Mouse (Mus musculus): ENCODE measurements around the gene Qars.

The Qars gene

DNA sequence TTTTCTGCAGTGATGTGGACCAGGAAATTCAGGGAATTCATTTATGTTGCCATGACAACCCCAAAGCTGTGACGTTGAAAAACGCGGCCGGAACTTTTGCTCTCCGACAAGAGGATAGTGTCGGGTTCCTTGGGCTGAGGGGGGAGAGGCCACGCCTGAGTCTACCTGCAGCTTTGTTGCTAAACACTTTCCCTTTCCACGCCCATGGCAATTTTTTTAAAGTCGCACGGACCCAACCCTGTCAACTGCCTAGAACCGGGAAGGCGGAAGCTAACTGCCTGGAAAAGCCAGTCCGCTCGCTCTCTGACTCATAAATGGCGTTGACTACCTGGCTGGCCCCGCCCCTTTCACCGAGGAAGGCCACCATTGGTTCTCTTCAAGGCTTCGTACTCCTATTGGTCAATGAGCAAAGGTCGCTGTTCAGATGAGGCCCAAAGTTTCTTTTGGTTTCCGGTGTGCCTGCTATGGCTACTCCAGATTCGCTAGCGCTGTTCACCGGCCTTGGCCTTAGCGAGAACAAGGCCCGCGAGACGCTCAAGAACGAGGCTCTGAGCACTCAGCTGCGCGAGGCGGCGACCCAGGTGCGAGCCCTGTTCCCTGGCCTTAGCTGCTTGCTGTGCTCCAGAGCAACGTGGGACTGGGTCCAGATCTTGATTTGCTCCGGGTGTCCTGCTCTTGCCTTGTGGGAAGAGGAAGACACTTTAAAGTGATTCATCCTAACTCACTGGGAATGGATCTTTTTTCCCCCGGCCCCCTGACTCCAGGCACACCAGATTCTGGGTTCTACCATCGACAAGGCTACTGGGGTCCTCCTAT lies at the start of gene Qars:
Qars (plus strand) TSS at position 88 of the 816 bp plus-strand sequence.
- POLR2A ChIA-PET, result interaction anchor here (0.6 to 4.3 kb wide), 65 partner anchors 9 to 414 kb away, joined by 3 to 124 read pairs (median 4); partner anchors contain the start of genes Qrich1 (in 4 of the 4), Usp19 (in 4 of the 4), Impdh2 (in 3 of the 4) and Amt (in 2 of the 4)
- CTCF ChIA-PET, result interaction anchor here (0.6 to 1.2 kb wide), 6 partner anchors 9 to 305 kb away, joined by 3 to 6 read pairs (median 4); partner anchors contain the start of gene Qrich1 (in 2 of the 4)

DNA sequence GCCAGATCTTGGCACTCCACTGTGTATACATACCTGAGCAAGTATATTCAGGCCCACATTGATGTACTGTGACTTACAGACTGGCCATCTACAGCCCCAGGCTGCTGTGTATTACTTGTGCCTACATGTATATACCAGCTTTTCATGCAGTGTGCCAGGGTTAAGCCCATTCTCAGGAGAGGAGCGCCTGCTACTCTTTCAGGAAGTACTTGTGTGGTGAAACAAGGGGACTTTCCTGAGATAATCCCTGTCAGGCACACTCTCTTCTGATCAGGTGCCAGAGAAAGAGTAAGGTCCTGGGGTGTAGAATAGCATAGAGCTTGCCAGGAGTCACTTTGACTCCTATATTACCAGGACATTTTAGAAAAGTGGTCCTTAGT lies 47.6 kb upstream of the Qars start:
- POLR2A ChIA-PET, result interaction anchor here in 3 of 4 experiments (0.5 to 6.2 kb wide), 10 partner anchors 11 to 817 kb away, joined by 3 to 40 read pairs (median 3); partner anchors contain the start of genes 1700102P08Rik (in 2 of the 3), Ccdc36 (in 1 of the 3), Lamb2 (in 1 of the 3) and Usp19 (in 1 of the 3)

DNA sequence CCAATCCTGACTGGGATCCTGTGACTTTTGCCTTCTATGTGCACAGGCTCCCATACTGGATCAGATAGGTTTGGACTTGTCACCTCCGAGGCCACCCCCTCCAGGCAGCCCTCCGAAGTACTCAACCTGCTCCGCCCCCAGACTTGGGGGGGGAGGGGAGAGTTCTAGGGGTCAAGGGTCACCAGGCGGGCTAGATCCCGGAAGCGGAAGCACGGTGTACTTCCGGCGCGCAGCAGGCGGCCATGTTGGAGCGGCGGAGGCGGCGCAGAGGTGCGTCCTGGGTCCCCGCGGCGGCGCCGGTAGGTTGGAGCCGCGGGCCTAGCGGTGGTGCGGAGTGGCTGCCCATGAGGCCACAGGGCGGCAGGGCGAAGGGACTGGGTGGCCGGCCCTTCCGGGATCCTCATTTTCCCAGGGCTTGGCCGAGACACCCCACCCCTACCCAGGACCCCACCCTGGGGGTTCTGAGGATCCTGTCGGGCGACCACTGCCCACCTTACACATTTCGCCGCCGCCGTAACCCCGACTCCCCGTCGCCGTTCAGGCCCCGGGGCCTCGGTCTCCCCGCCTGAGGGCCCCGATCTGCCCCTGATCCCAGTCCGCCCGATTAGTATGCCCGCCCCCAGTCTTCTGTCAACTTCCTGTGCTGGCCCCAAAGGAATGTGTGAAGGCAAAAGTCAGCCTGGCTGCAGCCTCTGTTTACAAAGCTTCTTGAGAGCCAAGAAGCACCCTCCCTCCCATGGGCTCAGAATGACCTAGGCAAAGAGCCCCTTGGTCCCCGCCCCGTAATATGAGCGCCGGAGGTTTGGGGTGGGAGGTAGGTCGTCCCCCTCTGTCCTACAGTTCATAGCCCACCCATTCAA lies 47.0 kb upstream of the Qars start, which contains the start of gene Ccdc71:
Ccdc71 (plus strand) TSS at position 209 of the 860 bp plus-strand sequence.
- ChIA-PET POLR2A (interaction anchor here in 3 of 4 experiments (0.7 to 6.2 kb wide), 18 partner anchors 8 to 107 kb away, joined by 3 to 40 read pairs (median 4); partner anchors contain the start of genes 1700102P08Rik (in 3 of the 3), Qars (in 2 of the 3), Qrich1 (in 2 of the 3) and Ccdc36 (in 1 of the 3)), CTCF (interaction anchor here in 3 of 4 experiments (1.2 to 2.3 kb wide), 3 partner anchors 8 kb away, joined by 6 to 11 read pairs (median 9); no protein-coding TSS in a partner anchor)

More for the DNA sequence above, 47.6 kb upstream of the Qars start:
- CTCF ChIA-PET, result no interaction called here

DNA sequence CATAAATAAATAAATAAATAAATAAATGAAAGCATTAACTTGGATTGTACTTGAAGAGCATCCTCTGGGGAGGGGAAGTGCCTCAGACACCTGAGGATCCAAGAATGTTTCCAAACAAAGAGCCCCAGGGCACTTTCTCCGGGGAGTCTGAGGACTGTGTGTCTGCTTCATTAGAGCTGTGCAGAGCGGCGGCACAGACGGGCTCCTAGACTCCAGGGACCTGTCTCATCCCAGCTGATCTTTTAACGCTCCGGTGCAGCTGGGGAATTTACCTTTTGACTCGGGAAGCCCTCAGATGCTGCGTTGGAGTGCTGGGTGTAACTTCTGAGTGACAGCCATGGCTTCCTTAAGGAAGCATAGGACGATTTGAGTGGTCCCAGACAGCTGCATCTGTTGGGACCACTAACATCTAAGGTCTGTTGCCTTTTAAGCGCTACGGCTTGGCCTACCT lies 46.3 kb upstream of the Qars start, which contains the start of gene Klhdc8b:
Klhdc8b (minus strand) TSS at position 401 of the 451 bp plus-strand sequence.
- CTCF ChIA-PET, result interaction anchor here in 3 of 4 experiments (0.6 to 2.3 kb wide), 4 partner anchors 8 to 18 kb away, joined by 3 to 11 read pairs (median 8); no protein-coding TSS in a partner anchor
- POLR2A ChIA-PET, result interaction anchor here in 3 of 4 experiments (0.6 to 6.2 kb wide), 18 partner anchors 8 to 293 kb away, joined by 3 to 40 read pairs (median 4); partner anchors contain the start of genes 1700102P08Rik (in 2 of the 3), Gpx1 (in 2 of the 3), Qars (in 2 of the 3) and Qrich1 (in 2 of the 3)

DNA sequence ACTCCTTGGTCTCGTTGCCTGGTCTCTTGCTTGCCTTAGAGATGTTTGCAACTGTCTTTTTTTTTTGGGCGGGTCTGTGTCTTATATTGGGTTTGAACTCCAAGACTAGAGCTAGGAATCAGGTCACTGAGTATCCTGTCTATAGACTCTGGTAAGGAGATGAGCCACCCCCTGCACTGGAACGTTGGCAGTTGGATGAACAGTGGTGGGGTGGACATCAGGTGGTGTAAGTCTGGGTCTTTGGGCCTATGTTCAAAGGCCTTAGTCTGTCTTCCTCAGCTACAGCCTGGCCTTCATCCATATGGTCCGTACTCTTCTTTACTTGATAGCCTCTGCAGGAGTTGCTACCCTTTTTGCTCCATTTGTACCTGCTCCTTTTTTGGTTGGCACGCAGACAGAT lies 45.8 kb upstream of the Qars start:
- ChIA-PET POLR2A (interaction anchor here (0.6 to 6.2 kb wide), 22 partner anchors 9 to 367 kb away, joined by 3 to 40 read pairs (median 4); partner anchors contain the start of genes Gpx1 (in 3 of the 4), Qrich1 (in 3 of the 4), 1700102P08Rik (in 2 of the 4) and Lamb2 (in 2 of the 4)), CTCF (interaction anchor here in 3 of 4 experiments (0.6 to 2.3 kb wide), 6 partner anchors 9 to 196 kb away, joined by 3 to 11 read pairs (median 4); no protein-coding TSS in a partner anchor)

DNA sequence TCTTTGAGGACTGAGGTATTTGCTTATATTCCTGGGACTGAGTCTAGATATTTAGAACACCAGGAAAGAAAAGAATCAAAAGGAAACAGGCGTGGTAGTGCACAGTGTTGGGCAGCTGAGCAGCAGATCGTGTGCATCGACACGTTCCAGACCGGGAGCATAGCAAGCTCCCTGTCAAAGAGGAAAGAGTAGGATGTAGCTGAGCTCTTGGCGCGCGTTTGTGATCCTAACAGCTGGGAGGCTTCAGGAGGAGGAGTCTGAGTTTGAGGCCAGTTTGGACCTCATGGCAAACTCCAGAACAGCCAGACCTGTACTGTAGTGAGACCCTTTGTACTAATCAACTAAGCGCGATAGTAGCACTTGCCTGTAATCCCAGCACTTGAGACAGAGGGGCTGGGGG lies 45.3 kb upstream of the Qars start:
- CTCF ChIA-PET, result interaction anchor here (0.6 to 2.3 kb wide), 7 partner anchors 9 to 196 kb away, joined by 3 to 11 read pairs (median 4); no protein-coding TSS in a partner anchor
- POLR2A ChIA-PET, result interaction anchor here (0.6 to 6.2 kb wide), 23 partner anchors 9 to 368 kb away, joined by 3 to 40 read pairs (median 4); partner anchors contain the start of genes Gpx1 (in 3 of the 4), Qrich1 (in 3 of the 4), 1700102P08Rik (in 2 of the 4) and Lamb2 (in 2 of the 4)

DNA sequence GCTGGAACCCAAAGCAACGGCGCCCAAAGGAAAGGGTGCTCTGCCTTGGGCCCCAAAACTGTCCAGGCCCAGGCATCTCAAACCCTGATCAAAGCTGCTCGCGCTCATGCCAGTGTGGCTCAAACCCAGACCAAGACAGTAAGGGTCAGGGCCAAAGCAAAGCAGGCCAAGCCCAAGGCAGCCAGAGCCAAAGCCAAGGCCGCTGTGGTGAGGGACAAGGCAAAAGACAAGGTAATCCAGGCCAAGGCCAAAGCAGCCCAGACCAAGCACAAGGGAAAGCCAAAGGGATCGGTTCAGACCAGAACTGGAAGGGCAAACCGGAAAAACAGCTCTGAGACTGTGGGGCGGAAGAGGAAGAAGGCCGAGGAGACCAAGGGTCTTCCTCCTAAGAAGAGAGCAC lies 43.8 kb upstream of the Qars start:
- ChIA-PET CTCF (interaction anchor here in 3 of 4 experiments (1.2 to 2.2 kb wide), 4 partner anchors 11 to 14 kb away, joined by 3 to 6 read pairs (median 4); no protein-coding TSS in a partner anchor), POLR2A (interaction anchor here in 3 of 4 experiments (0.5 to 6.2 kb wide), 15 partner anchors 11 to 1769 kb away, joined by 3 to 40 read pairs (median 5); partner anchors contain the start of genes Lamb2 (in 2 of the 3), Usp19 (in 2 of the 3), 1700102P08Rik (in 1 of the 3) and Amt (in 1 of the 3))

DNA sequence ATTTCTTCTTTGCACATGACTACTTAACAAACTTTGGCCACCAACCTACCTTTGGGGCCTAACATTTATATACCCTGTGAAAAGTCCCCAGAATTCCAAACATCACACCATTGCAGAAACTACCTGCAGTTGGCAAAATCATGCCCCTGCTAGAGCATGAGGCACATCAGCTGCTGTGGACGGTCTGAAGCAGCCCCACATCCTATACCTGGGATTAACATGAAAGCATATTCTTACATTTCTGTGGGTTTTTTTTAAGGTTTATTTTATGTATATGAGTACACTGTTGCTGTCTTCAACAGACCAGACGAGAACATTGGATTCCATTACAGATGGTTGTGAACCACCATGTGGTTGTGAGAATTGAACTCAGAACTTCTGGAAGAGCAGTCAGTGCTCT lies 41.3 kb upstream of the Qars start:
- CTCF ChIA-PET, result interaction anchor here in 2 of 4 experiments (0.6 to 0.7 kb wide), 3 partner anchors 13 to 337 kb away, joined by 3 to 7 read pairs (median 5); no protein-coding TSS in a partner anchor
- POLR2A ChIA-PET, result interaction anchor here in 2 of 4 experiments (1.4 to 2.8 kb wide), 2 partner anchors 8 to 14 kb away, joined by 3 to 14 read pairs; no protein-coding TSS in a partner anchor

DNA sequence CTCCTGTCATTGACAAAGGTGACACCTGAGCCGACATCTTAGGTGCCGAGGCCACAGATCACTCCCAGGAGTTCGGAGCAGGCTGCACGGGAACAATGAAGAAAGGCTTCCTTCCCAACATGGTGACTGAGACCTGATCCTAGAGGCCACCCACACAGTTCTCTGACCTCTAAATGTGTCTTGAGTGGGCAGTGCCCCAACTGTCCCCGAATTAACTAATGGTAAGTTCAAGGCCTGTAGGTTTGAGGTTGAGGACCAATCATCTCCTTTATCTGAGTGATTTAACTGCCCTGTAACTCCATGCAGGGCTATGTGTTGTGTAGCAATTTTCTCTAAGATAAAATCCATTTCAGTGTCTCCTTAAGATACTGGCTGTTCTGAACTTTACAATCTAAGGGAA lies 38.1 kb upstream of the Qars start:
- ChIA-PET POLR2A (interaction anchor here in 3 of 4 experiments (0.9 to 2.1 kb wide), 10 partner anchors 9 to 130 kb away, joined by 3 to 11 read pairs (median 4); partner anchors contain the start of genes 1700102P08Rik (in 1 of the 3), Gpx1 (in 1 of the 3), Lamb2 (in 1 of the 3) and Qrich1 (in 1 of the 3)), CTCF (interaction anchor here in 3 of 4 experiments (0.6 to 1.6 kb wide), 7 partner anchors 10 to 801 kb away, joined by 3 to 5 read pairs (median 3); partner anchors contain the start of genes Lamb2 (in 1 of the 3) and Usp19 (in 1 of the 3))

DNA sequence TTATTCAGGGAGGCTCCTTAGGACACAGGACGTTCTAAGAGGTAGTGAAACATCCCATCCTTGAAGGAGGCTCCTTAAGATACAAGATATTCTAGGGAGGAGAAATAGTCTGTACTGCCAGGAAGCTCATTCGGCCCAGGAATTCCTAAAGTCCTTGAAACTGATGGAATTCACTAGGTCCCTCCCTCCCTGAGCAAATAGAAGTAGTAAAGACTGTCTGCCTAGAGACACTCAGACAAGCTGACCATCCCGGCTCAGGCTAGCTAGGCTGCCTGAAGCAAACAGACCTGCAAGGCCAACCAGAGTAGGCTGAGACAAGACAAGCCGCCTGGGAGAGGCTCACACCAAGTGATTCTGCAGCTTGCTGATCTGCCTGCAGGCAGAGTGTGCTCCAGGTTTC lies 37.7 kb upstream of the Qars start:
- POLR2A ChIA-PET, result interaction anchor here in 3 of 4 experiments (0.6 to 2.1 kb wide), 13 partner anchors 9 to 131 kb away, joined by 3 to 11 read pairs (median 3); partner anchors contain the start of genes 1700102P08Rik (in 1 of the 3), Gpx1 (in 1 of the 3), Lamb2 (in 1 of the 3) and Qars (in 1 of the 3)
- CTCF ChIA-PET, result interaction anchor here in 2 of 4 experiments (0.6 to 1.6 kb wide), 6 partner anchors 10 to 83 kb away, joined by 3 to 5 read pairs (median 3); partner anchors contain the start of genes Lamb2 (in 1 of the 2) and Usp19 (in 1 of the 2)

DNA sequence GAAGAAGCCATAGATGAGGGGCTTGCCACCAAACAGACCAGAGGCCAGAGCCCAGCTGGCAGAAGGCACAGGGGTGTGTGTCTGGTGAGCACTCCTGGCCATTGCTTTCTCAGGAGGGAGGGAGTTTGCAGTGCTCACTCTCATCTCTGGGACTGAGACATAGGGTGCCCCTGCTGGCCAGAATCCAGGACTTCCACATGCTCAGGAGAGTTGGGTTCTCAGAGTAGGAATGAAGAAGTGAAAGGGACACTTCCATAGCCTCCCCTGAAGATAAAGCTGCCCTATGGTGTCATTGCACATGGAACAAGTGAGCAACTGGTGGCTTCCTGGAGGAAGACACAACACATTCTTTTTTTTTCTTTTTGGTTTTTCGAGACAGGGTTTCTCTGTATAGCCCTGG lies 33.0 kb upstream of the Qars start:
- POLR2A ChIA-PET, result interaction anchor here in 2 of 4 experiments (1.0 to 2.1 kb wide), 4 partner anchors 13 to 43 kb away, joined by 3 to 6 read pairs (median 4); partner anchors contain the start of genes Klhdc8b (in 1 of the 2) and Usp19 (in 1 of the 2)
- CTCF ChIA-PET, result interaction anchor here in 2 of 4 experiments (0.6 to 1.6 kb wide), 2 partner anchors 22 to 42 kb away, joined by 3 read pairs; partner anchors contain the start of gene Qrich1 (in 1 of the 2)

DNA sequence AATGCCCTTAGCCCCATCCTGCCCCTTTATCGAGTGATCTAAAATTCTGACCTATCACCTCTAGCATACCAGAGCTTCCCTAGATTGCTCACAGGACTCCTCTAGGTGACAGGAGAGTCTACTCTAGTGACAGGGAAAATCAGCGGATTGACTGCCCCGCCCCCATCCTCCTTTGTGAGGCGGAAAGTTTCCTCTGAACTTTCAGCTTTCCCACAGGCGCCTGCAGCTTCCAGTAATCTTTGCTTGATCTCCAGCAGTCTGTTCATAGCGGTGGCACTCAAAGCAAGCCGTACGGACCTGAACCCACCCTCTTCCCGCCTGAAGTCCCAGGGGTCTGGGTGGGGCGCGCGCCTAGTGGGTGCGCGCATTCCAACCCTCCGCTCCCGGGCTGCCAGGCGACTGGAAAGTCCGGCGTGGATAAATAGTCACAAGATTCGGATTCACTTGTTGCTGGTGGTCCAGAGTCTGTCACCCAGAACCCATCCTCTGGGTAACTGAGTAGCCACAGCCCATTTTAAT lies 28.8 kb upstream of the Qars start:
- CTCF ChIA-PET, result interaction anchor here in 3 of 4 experiments (0.6 to 2.1 kb wide), 5 partner anchors 9 to 205 kb away, joined by 3 to 5 read pairs (median 5); no protein-coding TSS in a partner anchor
- POLR2A ChIA-PET, result interaction anchor here (0.7 to 6.6 kb wide), 31 partner anchors 9 to 215 kb away, joined by 3 to 70 read pairs (median 5); partner anchors contain the start of genes Usp19 (in 4 of the 4), Qrich1 (in 3 of the 4), Impdh2 (in 2 of the 4) and Ndufaf3 (in 2 of the 4)

DNA sequence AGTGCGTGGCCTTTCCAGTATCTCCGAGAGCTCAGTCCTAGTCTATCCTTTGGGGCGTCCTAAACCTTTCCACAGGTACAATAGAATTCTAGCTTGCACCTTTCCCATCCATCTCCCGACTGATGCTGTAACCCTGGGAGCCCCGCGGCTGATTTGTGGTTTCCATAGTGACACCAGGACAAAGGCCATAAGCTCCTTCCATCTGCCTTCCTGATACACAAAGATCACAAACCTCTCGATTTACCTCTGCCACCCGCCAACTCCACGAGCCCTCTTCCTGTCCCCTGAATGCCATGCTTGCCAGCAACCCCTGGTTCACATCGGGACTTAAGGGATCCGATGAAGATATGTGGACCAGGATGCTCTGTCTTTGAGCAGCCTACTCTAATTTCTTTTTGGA lies 28.3 kb upstream of the Qars start:
- ChIA-PET POLR2A (interaction anchor here (0.6 to 6.6 kb wide), 31 partner anchors 9 to 216 kb away, joined by 3 to 70 read pairs (median 6); partner anchors contain the start of genes Usp19 (in 4 of the 4), Qrich1 (in 3 of the 4), Impdh2 (in 2 of the 4) and Ndufaf3 (in 2 of the 4)), CTCF (interaction anchor here in 2 of 4 experiments (0.6 to 2.1 kb wide), 4 partner anchors 10 to 27 kb away, joined by 3 to 5 read pairs (median 5); no protein-coding TSS in a partner anchor)

DNA sequence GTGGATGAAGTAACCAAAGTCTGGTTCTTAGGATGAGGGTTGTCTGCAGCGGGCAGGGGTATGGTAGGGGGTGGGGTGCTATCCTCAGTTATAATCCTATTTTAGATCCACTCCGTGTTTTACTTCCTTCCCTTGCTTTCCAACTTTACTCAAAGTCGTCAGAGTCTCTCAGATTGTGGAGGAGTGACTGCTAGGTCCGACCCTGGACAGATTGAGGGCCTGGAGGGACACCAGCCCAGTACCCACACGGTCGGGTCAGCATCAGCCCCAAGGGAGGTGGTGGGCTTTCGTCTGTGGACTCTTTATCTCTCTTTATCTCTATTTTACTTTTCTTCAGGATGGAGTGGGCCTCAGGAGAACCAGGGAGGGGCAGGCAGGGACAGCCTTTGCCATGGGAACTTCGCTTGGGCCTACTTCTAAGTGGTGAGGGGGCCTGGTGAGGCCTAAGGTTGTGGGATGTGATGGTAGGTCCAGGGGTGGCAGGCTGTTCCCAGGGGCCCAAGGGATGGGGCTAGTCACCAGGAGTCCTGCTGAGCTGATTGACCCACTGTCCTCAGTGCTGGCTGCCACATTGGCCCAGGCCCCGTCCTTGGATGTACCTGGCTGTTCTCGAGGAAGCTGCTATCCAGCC lies 27.7 kb upstream of the Qars start, which contains the start of gene Lamb2:
Lamb2 (plus strand) TSS at position 16 of the 631 bp plus-strand sequence.
- POLR2A ChIA-PET, result interaction anchor here (0.6 to 6.6 kb wide), 32 partner anchors 9 to 216 kb away, joined by 3 to 70 read pairs (median 6); partner anchors contain the start of genes Usp19 (in 4 of the 4), Qrich1 (in 3 of the 4), Impdh2 (in 2 of the 4) and Ndufaf3 (in 2 of the 4)
- CTCF ChIA-PET, result interaction anchor here in 3 of 4 experiments (0.5 to 2.1 kb wide), 5 partner anchors 10 to 193 kb away, joined by 3 to 5 read pairs (median 4); no protein-coding TSS in a partner anchor

Measured in embryonic stem cell, embryonic (primary cell).